Mouse (Mus musculus): ENCODE data around the gene Gm49380.

DNA sequence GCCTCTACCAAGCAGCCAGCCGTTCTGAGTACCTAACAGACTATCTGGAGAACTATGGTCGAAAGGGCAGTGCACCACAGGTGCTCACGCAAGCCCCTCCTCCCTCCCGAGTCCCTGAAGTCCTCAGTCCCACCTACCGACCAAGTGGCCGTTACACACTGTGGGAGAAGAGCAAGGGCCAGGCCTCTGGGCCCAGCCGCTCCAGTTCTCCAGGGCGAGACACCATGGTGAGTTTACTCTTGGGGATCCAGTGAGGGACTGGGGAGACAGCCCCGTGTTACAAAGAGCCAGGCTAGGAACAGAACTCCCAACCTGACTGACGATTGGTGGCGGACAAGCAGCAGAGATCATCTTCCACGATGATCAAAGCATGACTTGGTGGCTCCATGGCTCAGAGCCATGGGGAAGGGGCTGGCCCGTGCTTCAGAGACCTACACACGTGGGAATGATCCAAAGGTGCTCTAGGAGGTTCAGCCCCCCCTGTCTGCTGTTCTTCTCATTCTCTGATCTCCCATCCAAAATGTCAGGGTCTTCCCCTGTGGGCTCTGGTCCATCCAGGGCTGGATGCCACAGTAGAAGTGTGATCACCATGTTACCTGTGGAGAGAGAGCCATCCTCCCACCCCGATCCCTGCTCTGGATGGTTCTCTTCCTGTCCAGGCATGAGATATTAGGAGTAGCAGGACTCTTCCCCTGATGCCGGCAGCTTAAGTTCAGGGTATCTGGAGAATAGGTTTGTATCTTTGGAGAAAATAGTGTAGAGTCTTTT is 37.1 kb downstream of the Gm49380 start:
- TF ChIP-seq EP300 (IDR thresholded peaks at IDR 0.05) (no peak), CTCF (IDR thresholded peaks at IDR 0.05) (no peak)

Measured in lung, postnatal 0 days (tissue).